Mouse (Mus musculus): ENCODE measurements around the gene Alk. TPM values are rescaled to one million over a fixed set of nuclear protein-coding genes. Genes with fewer than 3 reads are reported as not detected.

Gene Alk
- polyA plus RNA-seq, 1 experiment from 2014 or later = 2.7 TPM

DNA sequence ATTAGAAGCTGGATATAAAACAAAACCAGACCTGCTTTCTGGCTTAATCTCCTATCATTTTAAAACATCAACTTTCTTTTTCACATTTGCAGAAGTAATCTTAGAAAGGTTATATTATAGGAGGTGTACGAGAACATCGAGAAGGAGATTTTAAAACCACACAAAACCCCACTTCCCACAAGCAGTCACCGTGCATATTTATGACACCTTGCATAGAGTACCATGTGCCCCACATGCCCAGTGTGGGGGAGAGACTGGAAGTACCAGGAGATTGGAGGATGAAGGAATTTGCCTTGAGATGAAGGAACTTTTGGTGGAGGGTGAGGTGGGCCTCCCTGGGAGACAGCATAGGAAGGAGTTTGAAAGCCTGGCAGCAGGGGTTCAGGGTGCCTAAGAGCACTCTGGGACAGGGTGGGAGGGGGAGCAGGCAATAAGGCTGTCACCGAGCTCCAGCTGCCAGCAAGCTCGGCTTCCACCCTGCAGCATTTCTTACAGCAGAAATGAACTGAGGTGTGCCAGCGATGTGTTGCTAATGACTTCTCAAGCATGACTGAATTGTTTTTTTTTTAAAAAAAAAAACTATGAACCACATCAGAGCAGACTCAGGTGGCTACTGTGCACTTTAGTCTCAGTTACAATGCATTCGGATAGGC lies 459.4 kb downstream of the Alk start:
- no peak overlapping the region for H3K9ac ChIP-seq (replicated peaks)

DNA sequence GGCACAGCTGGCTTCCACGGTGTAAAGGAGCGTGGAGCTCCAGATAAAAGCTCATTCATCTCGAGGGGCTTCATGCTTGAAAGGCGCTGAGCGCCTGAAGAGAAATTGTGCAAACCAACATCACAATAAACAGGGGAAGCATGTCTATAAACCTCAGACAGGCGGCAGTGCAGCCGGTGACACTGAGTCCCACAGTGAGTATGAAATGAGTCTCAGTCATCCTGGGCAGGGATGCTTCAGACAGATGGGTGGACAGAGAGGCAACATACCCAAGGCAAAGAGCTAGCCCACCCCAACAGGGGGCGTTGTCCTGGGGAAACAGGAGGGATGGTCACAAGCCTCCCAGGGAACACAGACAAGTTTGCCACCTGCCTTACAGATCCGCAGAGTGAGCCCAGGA lies 460.0 kb downstream of the Alk start:
- ATAC-seq (replicated peaks) = no peak
- no peaks in the 10 kb centered on the region for H3K36me3 ChIP-seq
- 66% methylated on average over 9 of the region's 9 CpGs for WGBS
- no peak overlapping the region for H3K27ac ChIP-seq (replicated peaks)
- H3K4me1 ChIP-seq = no peaks in the 10 kb centered on the region
- no peak overlapping the region for H3K4me3 ChIP-seq
- no peaks in the 10 kb centered on the region for H3K27me3 ChIP-seq
- no peak overlapping the region for H3K9ac ChIP-seq (replicated peaks)
- H3K4me2 ChIP-seq (replicated peaks) = no peak overlapping the region
- no peaks in the 10 kb centered on the region for H3K9me3 ChIP-seq

More for the DNA sequence above, 459.4 kb downstream of the Alk start:
- Histone ChIP-seq H3K9me3 (no peaks in the 10 kb centered on the region), H3K36me3 (no peaks in the 10 kb centered on the region), H3K4me1 (no peaks in the 10 kb centered on the region), H3K4me3 (no peak overlapping the region), H3K4me2 (replicated peaks) (no peak overlapping the region), H3K27ac (replicated peaks) (no peak overlapping the region), H3K27me3 (no peaks in the 10 kb centered on the region)
- WGBS = 58% methylated on average over 7 of the region's 7 CpGs
- no peak for ATAC-seq (replicated peaks)

DNA sequence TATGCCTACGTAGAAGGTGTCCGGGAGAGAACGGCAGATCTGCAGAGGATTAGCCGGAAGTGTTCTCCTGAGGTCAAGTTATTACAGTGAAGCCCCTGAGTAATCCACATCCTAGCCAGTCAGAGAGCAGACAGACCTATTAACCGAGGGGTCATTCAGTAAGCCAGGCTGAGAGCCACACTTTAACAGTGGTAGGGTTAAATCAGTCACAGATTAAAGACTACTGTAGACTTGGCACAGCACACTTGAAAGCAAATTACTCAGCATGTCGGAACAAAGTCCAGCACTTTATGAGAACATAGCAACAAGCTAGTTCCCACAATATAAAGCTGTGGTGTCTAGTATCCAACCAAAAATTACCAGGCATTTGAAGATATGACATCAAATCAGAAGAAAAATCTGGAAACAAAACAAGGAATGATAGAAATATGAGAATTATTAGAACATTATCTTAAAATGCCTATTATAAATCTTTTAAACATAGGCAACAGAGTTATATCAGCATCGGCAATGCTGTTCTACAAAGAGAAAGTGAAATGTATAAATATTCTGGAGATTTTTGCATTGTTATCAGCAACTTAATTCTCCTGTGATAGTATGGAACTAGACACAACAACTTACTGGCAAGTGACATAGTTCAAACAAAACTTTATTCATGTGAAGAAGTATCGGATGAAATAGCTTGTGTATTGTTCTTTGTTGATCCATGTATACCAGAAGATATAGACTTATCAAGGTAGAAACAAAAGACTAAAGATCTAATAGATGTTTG lies 472.1 kb downstream of the Alk start:
- Histone ChIP-seq H3K27me3 (no peaks in the 10 kb centered on the region), H3K27ac (replicated peaks) (no peak overlapping the region), H3K4me3 (no peak overlapping the region), H3K9ac (replicated peaks) (no peak overlapping the region), H3K4me2 (replicated peaks) (no peak overlapping the region), H3K36me3 (no peaks in the 10 kb centered on the region), H3K4me1 (no peaks in the 10 kb centered on the region), H3K9me3 (no peaks in the 10 kb centered on the region)
- WGBS = 83% methylated on average over 8 of the region's 8 CpGs
- no peak for ATAC-seq (replicated peaks)

DNA sequence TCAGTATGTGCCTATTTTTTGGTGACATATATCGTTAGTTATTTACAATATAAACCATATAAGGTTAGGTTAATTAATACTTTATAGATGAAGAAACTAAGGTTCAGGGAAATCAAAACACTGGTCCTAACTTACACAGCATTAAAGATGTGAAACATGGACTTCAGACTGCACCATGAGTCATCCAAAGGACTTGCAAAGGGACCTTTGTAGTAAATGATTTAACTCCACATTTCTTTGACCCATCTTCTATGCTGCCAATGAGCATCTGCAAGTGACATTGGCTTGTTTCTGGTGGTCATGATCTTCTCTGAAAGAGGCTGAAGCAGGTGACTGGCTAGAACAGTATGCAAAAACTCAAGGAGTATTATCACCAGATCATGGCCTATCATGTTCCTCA lies 482.8 kb downstream of the Alk start:
- H3K27me3 ChIP-seq = no peaks in the 10 kb centered on the region
- H3K4me2 ChIP-seq (replicated peaks) = no peak overlapping the region
- WGBS = 93% methylated on average over 1 of the region's 1 CpGs
- no peaks in the 10 kb centered on the region for H3K9me3 ChIP-seq
- no peak for ATAC-seq (replicated peaks)
- H3K36me3 ChIP-seq = no peaks in the 10 kb centered on the region
- H3K9ac ChIP-seq (replicated peaks) = no peak overlapping the region
- no peak overlapping the region for H3K27ac ChIP-seq (replicated peaks)
- no peaks in the 10 kb centered on the region for H3K4me1 ChIP-seq
- no peak overlapping the region for H3K4me3 ChIP-seq

DNA sequence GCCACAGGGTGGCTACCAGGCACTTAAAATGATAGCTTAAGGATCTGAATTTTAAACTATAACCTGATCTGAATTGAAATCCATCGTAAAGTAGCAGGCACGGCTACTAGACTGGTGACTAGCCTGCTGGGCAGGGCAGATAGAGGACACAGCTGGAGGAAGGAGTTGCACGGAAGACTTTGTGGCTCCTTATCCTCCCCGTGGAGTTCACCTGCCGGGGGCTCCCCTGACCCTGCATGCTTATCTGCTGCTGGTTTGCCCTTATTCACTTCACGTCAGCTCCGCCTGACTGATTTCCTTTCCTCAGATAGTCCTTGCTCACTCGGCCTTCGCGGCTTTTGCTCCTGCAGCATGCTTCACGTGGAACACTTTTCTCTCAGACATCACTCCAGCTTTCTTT lies 484.1 kb downstream of the Alk start:
- Histone ChIP-seq H3K27me3 (no peaks in the 10 kb centered on the region), H3K4me2 (replicated peaks) (no peak overlapping the region), H3K4me1 (0 out of 2 replicates have a peak, but pooled peaks cover 4% of the 10 kb centered on the region), H3K36me3 (no peaks in the 10 kb centered on the region), H3K4me3 (no peak overlapping the region), H3K9me3 (no peaks in the 10 kb centered on the region), H3K9ac (replicated peaks) (no peak overlapping the region), H3K27ac (replicated peaks) (no peak overlapping the region)
- 44% methylated on average over 11 of the region's 11 CpGs for WGBS
- no peak for ATAC-seq (replicated peaks)

DNA sequence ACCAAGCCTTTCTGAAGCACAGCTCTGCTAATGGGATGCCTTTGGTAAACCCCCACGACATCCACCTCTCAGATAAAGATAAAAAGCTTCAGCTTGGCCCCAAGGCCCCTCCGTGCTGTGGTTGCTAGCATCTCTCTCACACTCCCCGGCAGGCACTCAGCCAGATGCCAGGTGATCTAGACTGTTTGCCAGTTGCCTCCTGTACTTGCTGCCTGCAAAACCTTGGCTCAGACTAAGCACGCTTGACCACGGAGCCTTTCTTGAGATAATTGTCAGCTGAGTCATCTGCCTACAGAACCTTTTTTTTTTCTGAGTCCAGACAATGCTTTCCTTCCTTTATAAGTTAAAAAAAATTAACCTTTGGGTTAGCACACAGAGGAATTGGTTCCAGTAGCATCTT lies 486.1 kb downstream of the Alk start:
- WGBS = 72% methylated on average over 5 of the region's 5 CpGs
- no peak for ATAC-seq (replicated peaks)
- Histone ChIP-seq H3K4me1 (peaks cover 7% of the 10 kb centered on the region; the same call in 1 of the 2 replicates), H3K27ac (replicated peaks) (no peak overlapping the region), H3K27me3 (no peaks in the 10 kb centered on the region), H3K36me3 (no peaks in the 10 kb centered on the region), H3K4me3 (no peak overlapping the region), H3K4me2 (replicated peaks) (no peak overlapping the region), H3K9ac (replicated peaks) (no peak overlapping the region), H3K9me3 (no peaks in the 10 kb centered on the region)

DNA sequence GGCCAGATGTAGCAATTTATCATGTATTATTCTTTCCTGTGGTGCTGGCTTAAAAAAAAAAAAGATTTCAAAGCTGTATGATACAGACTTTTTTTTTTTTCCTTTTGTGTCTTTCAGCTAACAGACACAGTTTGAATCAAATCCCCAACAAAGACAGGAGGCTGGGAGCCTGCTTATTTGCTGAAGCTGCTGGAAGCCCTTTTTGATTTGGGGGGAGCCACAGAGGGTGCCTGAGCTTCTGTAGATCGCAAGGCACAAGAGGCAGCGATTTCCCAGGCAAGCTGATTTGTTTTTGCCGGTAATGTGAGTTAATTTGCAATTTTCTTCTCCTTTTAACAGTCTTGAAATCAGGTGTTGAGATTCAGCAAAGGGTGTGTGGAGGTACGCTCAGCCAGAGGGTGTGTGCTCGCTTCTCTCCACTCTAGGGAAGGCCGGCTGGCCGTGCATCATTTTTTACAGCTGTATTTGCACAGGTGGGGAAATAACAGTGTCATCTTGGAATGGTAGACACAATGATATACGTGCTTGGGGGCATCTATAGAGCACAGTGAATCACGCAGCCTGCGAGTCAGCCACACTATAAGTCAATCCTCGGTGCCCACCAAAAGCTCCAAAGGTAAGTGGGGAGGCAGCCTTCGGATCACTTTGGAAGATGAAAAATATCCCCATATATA lies 489.0 kb downstream of the Alk start:
- ATAC-seq (replicated peaks) = no peak
- Histone ChIP-seq H3K4me1 (peaks cover 18% of the 10 kb centered on the region), H3K36me3 (no peaks in the 10 kb centered on the region), H3K9ac (replicated peaks) (no peak overlapping the region), H3K27me3 (no peaks in the 10 kb centered on the region), H3K9me3 (no peaks in the 10 kb centered on the region), H3K4me2 (replicated peaks) (no peak overlapping the region), H3K27ac (replicated peaks) (peak overlapping the region; percentile 25), H3K4me3 (no peak overlapping the region)
- WGBS = 41% methylated on average over 12 of the region's 12 CpGs

DNA sequence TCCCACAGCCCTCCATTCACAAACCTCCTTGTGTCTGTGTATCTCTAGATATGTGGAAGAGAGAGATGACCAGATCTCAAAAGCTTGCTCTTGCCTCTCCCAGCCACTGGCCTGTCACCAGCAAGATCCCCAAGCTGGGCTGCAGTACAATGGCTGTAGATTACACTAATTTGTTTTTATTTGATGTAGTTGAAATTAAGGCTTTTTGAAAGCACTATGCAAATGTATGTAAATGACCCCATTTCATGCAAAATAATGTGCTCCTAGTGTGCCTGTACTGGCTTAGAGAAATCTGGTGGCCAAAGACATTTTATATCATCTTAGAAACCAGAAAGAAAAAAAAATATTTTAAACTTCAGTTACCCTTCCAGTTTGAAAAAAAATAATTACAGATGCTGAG lies 492.4 kb downstream of the Alk start:
- no peak overlapping the region for H3K4me3 ChIP-seq
- H3K27ac ChIP-seq (replicated peaks) = peak overlapping the region; percentile 9; the same call in 1 of the 2 replicates
- peaks cover 18% of the 10 kb centered on the region for H3K4me1 ChIP-seq
- H3K9ac ChIP-seq (replicated peaks) = no peak overlapping the region
- H3K27me3 ChIP-seq = no peaks in the 10 kb centered on the region
- H3K36me3 ChIP-seq = no peaks in the 10 kb centered on the region
- peak; percentile 66 for ATAC-seq (replicated peaks)
- H3K4me2 ChIP-seq (replicated peaks) = no peak overlapping the region
- H3K9me3 ChIP-seq = no peaks in the 10 kb centered on the region

DNA sequence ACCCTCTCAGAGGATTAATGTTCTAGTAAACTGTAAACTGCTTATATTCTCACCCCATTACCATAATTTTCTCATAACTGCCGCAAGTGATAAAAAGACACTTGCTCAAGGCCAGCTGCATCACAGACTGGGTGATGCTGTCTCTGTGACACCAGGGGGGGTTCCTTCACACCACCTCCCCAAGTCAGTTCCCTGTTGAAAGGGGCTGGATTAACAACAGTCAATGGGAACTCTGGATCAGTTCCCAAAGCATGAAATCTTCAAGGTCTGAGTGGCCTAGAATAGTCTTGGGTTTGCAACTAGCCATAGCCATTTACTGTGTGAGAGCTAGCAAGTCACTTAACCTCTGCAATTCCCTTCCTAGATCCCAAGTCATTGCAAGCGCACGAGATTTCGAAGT lies 492.9 kb downstream of the Alk start:
- H3K4me1 ChIP-seq = peaks cover 18% of the 10 kb centered on the region
- no peaks in the 10 kb centered on the region for H3K36me3 ChIP-seq
- no peak overlapping the region for H3K4me3 ChIP-seq
- no peak overlapping the region for H3K9ac ChIP-seq (replicated peaks)
- no peaks in the 10 kb centered on the region for H3K9me3 ChIP-seq
- ATAC-seq (replicated peaks) = peak; percentile 10; the same call in 1 of the 2 replicates
- WGBS = 64% methylated on average over 4 of the region's 4 CpGs
- no peaks in the 10 kb centered on the region for H3K27me3 ChIP-seq
- peak overlapping the region; percentile 9; the same call in 1 of the 2 replicates for H3K27ac ChIP-seq (replicated peaks)
- H3K4me2 ChIP-seq (replicated peaks) = no peak overlapping the region

DNA sequence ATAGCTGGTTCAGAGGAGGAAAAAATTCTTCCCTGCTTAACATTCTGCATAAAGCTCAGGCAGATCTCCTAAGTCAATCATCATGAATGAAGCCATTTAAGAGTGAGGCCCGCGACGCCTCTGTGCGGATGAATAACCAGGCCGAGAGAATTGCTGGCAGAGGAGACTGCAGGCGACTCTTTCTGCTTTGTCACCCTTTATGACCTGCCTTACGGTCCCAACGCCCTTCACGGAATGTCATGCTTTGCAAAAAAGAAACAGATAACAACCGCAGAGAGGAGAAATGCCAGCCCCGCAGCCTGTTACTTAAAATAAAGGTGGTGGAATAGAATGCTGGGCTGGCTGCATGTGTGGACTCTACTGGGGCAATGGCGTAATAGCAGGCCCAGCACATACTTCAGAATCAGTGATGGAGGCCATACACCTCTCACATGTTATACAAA lies 517.1 kb downstream of the Alk start:
- Histone ChIP-seq H3K27ac (replicated peaks) (no peak overlapping the region), H3K4me3 (no peak overlapping the region), H3K9ac (replicated peaks) (no peak overlapping the region), H3K36me3 (no peaks in the 10 kb centered on the region), H3K4me2 (replicated peaks) (no peak overlapping the region), H3K27me3 (no peaks in the 10 kb centered on the region), H3K9me3 (no peaks in the 10 kb centered on the region), H3K4me1 (no peaks in the 10 kb centered on the region)
- 0 out of 2 replicates have a peak, but pooled peaks have one; percentile 32 for ATAC-seq (replicated peaks)
- WGBS = 30% methylated on average over 12 of the region's 12 CpGs

DNA sequence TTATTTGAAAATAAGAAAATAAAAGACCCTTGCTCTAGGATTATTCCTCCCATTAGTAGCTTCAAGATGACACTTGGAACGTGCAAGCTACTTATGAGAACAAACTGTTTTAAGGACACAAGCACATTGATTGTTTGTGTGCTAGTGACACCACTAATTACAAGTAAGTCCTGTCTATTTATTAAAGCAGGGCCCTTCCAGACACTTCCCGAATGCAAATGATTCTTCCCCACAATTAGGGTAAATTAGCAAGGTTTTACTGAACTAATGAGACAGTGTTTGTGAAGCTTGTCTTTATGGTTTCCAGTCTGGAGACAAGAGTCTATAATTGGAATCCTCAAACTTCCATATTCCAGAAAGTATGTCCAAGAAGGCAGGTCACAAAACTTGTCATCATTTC lies 523.0 kb downstream of the Alk start:
- peaks cover 5% of the 10 kb centered on the region; the same call in 1 of the 2 replicates for H3K4me1 ChIP-seq
- no peak overlapping the region for H3K4me3 ChIP-seq
- H3K27ac ChIP-seq (replicated peaks) = no peak overlapping the region
- H3K36me3 ChIP-seq = no peaks in the 10 kb centered on the region
- no peaks in the 10 kb centered on the region for H3K9me3 ChIP-seq
- ATAC-seq (replicated peaks) = no peak
- no peak overlapping the region for H3K9ac ChIP-seq (replicated peaks)
- no peak overlapping the region for H3K4me2 ChIP-seq (replicated peaks)
- 12% methylated on average over 2 of the region's 2 CpGs for WGBS
- H3K27me3 ChIP-seq = no peaks in the 10 kb centered on the region

DNA sequence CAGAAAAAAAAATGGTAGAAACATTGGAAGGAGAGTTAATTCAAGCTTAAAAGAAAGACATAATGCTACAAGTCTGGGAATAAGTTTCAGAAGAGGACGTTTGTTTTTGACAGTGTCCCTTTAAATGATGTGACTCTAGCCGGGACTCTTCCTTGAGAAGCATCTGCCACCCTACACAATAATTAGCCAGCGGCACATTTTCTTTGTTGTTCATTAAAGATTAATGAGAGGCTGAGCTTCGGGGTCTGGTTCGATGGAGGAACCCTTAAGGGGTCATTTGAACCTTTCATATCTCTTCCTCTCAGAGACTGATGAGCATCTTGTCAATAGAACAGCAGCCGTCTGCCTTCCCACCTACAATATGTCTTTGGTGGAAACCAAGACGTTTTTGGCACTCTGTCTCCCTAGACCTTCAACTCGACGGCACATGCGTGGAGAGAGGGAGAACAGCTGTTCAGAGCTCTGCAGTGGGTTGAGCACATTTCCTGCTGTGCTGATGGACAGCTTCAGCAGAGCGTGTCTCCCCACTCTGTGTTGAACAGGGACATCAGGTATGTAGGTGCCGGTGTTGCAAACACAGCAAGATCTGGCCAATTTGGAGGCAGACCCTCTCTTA lies 528.0 kb downstream of the Alk start:
- WGBS = 25% methylated on average over 12 of the region's 12 CpGs
- ATAC-seq (replicated peaks) = peak; percentile 53; the same call in 1 of the 2 replicates
- H3K27ac ChIP-seq (replicated peaks) = no peak overlapping the region
- no peaks in the 10 kb centered on the region for H3K9me3 ChIP-seq
- H3K4me1 ChIP-seq = peaks cover 2% of the 10 kb centered on the region; the same call in 1 of the 2 replicates
- H3K4me2 ChIP-seq (replicated peaks) = no peak overlapping the region
- no peaks in the 10 kb centered on the region for H3K36me3 ChIP-seq
- no peaks in the 10 kb centered on the region for H3K27me3 ChIP-seq
- no peak overlapping the region for H3K4me3 ChIP-seq
- H3K9ac ChIP-seq (replicated peaks) = no peak overlapping the region

Measured in forebrain, embryonic 15.5 days (tissue).